Mouse (Mus musculus) megakaryocyte, embryonic 14.5 days (primary cell): ENCODE data around the gene Garnl3.

Experiments used
- FLI1 ChIP-seq: IDR thresholded peaks from 2 replicates; pipeline ENCODE4 v1.6.1; 2012; ENCODE audit warnings: low read length, inconsistent platforms, mixed read lengths
- GATA1 ChIP-seq: IDR thresholded peaks from 3 replicates; pipeline ENCODE4 v1.6.1; 2012; ENCODE audit warnings: mixed read lengths, low read length, inconsistent platforms, borderline replicate concordance

DNA sequence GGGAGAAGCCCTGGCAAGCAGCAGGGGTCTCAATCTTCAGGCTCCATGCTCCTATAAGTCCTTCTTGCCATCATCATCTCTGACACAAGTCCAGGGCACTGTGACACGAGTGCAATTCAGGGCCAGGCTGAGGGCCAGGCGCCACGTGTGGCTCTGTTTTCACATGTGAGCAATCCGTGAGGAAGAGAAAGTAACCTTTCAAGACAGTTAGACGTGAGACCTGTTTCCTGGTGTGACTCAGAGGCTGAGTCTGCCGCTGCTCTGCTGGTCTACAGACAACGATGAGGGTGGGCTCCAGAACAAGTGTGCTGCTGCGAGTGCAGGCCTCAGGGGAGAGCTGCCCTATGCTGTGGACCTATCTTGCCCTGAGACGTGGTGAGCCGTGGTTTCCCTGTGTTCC, 41.7 kb upstream of the Garnl3 start:
- TF ChIP-seq GATA1 = no peak
- no peak for TF ChIP-seq FLI1
